Mouse (Mus musculus) E14TG2a.4 (cell line): ENCODE data around the gene 2010109A12Rik.

ENCODE experiments used
- H3K27me3 ChIP-seq: 2 replicates; pipeline ENCODE4 v1.6.1; 2014; ENCODE audit warnings: low read length, control low read depth; ENCODE audit not compliant: insufficient read depth
- H3K36me3 ChIP-seq: 2 replicates; pipeline ENCODE4 v1.6.1; 2014; ENCODE audit warnings: low read length, control low read depth; ENCODE audit not compliant: insufficient read depth
- H3K4me1 ChIP-seq: replicated peaks from 2 replicates; pipeline ENCODE4 v1.6.1; 2014; ENCODE audit warnings: low read depth, low read length, control low read depth
- H3K4me3 ChIP-seq: replicated peaks from 2 replicates; pipeline ENCODE4 v1.5.1; 2014; ENCODE audit warnings: mild to moderate bottlenecking, low read length
- H3K9me3 ChIP-seq: 2 replicates; pipeline ENCODE4 v1.6.1; 2014; ENCODE audit warnings: low read length, control low read depth
- CTCF ChIP-seq: conservative IDR thresholded peaks from 2 replicates; pipeline ENCODE4 v1.5.1; 2014; ENCODE audit warnings: low read length
- NANOG ChIP-seq: IDR thresholded peaks from 2 replicates; pipeline ENCODE4 v1.6.1; 2014; ENCODE audit warnings: borderline replicate concordance, low read length, mixed read lengths
- POU5F1 ChIP-seq: IDR thresholded peaks from 2 replicates; pipeline ENCODE4 v1.6.1; 2014; ENCODE audit warnings: low read length, borderline replicate concordance

Gene 2010109A12Rik

GRCm38 (mm10) chr5:93180252-93180651 is 26.1 kb upstream of the 2010109A12Rik start:
- peaks cover 7% of the 10 kb centered on the region; the same call in 1 of the 2 replicates for H3K4me1 ChIP-seq
- no peak for TF ChIP-seq NANOG
- no peak for TF ChIP-seq POU5F1
- peak; percentile 62 for TF ChIP-seq CTCF
- no peak overlapping the region for H3K4me3 ChIP-seq
- H3K9me3 ChIP-seq: no peaks in the 10 kb centered on the region
- H3K36me3 ChIP-seq: peaks cover 97% of the 10 kb centered on the region
- H3K27me3 ChIP-seq: no peaks in the 10 kb centered on the region

DNA sequence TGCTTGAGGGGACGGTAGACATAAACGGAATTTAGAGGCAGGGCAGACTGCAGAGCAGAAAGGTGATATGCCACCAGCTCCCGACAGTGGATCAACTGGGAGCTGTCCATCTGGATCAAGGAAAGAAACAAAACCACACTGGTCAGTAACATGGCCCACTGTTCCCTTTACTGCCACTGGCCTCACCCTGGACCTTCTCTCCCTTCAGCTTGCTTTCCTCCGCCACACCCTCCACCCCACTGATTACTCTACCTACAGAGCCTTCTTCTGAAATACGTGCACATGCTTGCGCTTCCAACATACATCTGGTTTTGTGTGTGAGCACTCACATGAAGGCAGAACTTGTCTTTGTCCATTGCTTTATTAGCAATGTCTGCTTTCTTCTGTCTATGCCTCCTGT is 23.0 kb upstream of the 2010109A12Rik start:
- TF ChIP-seq POU5F1 (no peak), CTCF (no peak), NANOG (no peak)
- Histone ChIP-seq H3K4me3 (no peak overlapping the region), H3K36me3 (peaks cover 97% of the 10 kb centered on the region), H3K27me3 (no peaks in the 10 kb centered on the region), H3K9me3 (no peaks in the 10 kb centered on the region), H3K4me1 (no peaks in the 10 kb centered on the region)

DNA sequence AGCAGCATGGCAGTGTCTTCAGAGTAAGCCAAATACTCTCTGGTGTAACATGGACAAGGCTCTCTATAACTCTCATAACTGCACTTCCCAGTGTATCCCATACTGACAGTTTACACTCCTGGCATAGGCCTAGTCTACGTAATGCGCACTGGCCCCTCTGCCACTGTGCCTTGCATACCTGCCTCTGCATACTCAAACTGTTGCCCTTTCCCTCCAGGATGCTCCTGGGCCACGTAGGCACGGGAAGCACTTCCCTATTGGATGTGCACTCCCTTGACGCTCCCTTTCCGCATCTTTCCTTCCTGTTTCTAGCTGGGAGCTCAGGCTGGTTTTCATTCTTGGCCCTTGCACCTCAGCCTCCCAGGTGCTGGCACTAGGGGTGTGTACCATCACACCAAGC is 21.8 kb upstream of the 2010109A12Rik start:
- Histone ChIP-seq H3K4me3 (no peak overlapping the region), H3K9me3 (no peaks in the 10 kb centered on the region), H3K27me3 (no peaks in the 10 kb centered on the region), H3K4me1 (no peaks in the 10 kb centered on the region), H3K36me3 (peaks cover 97% of the 10 kb centered on the region)
- TF ChIP-seq POU5F1: no peak
- TF ChIP-seq NANOG: no peak

DNA sequence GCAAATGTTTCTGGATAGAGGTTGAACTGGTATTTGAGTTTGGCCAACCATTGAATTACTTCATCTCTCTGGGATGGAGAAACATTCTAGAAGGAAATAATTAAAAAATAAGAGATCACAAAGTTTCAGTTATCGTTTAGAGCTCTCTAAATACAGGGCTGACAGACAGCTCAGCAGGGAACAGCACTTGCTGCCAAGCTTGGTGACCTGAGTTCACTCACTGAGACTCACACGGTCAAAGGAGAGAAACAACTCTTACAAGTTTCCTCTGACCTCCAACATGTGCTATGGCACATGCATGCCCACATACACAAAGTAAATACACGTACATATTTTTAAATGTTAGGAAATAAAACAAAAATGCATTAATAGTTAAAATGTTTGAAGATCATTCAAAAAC is 16.7 kb upstream of the 2010109A12Rik start:
- Histone ChIP-seq H3K4me3 (no peak overlapping the region), H3K4me1 (no peaks in the 10 kb centered on the region), H3K36me3 (peaks cover 90% of the 10 kb centered on the region), H3K9me3 (no peaks in the 10 kb centered on the region), H3K27me3 (no peaks in the 10 kb centered on the region)
- TF ChIP-seq POU5F1 (no peak), CTCF (no peak), NANOG (no peak)

GRCm38 (mm10) chr5:93190428-93190827 is 15.9 kb upstream of the 2010109A12Rik start:
- Histone ChIP-seq H3K9me3 (no peaks in the 10 kb centered on the region), H3K4me3 (no peak overlapping the region), H3K4me1 (no peaks in the 10 kb centered on the region), H3K27me3 (no peaks in the 10 kb centered on the region), H3K36me3 (peaks cover 88% of the 10 kb centered on the region)
- TF ChIP-seq POU5F1: no peak
- no peak for TF ChIP-seq NANOG
- TF ChIP-seq CTCF: no peak

DNA sequence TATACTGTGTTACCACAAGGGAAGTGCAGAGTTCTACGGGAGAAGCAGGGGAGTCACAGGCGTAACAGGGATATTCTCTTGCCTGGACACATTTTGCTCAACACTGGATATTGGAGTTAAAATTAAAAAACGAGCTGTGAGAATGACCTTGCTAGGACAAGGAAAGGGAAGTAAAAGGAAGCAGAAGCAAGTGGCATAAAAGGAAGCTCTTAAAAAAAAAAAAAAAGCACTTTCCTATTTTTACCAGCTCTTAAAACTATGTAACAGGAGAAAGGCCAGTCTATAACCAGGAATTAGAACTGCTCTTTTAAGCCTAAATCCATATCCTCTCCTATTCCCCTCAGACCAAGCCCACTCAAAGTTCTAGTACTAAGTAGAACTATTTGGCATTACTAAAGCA is 8.1 kb upstream of the 2010109A12Rik start:
- peaks cover 84% of the 10 kb centered on the region for H3K36me3 ChIP-seq
- no peaks in the 10 kb centered on the region for H3K27me3 ChIP-seq
- no peak overlapping the region for H3K4me3 ChIP-seq
- peaks cover 3% of the 10 kb centered on the region; the same call in 1 of the 2 replicates for H3K4me1 ChIP-seq
- TF ChIP-seq CTCF (no peak), NANOG (no peak), POU5F1 (no peak)
- H3K9me3 ChIP-seq: no peaks in the 10 kb centered on the region; the same call in 1 of the 2 replicates

DNA sequence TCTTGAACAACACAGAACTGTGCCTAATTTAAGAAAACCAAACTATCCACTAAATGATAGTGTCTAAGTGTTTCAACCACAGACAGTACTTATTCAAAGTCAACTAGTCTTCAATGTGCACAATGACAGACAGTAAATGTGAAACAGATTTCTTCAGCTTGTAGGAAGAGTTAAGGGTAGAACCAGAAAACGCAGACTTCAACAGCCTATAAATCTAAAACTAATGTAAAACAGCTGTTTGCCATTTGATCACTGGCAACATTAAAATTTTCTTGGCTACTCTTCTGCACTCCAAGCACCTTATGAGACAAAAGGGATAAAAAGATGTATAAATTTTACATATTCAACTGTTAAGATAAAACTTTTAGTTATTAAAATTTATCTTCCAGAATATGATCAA is 5.1 kb upstream of the 2010109A12Rik start:
- H3K4me3 ChIP-seq: no peak overlapping the region
- peaks cover 15% of the 10 kb centered on the region for H3K4me1 ChIP-seq
- no peaks in the 10 kb centered on the region; the same call in 1 of the 2 replicates for H3K9me3 ChIP-seq
- H3K36me3 ChIP-seq: peaks cover 56% of the 10 kb centered on the region
- H3K27me3 ChIP-seq: no peaks in the 10 kb centered on the region
- TF ChIP-seq POU5F1: no peak
- TF ChIP-seq NANOG: no peak
- no peak for TF ChIP-seq CTCF

DNA sequence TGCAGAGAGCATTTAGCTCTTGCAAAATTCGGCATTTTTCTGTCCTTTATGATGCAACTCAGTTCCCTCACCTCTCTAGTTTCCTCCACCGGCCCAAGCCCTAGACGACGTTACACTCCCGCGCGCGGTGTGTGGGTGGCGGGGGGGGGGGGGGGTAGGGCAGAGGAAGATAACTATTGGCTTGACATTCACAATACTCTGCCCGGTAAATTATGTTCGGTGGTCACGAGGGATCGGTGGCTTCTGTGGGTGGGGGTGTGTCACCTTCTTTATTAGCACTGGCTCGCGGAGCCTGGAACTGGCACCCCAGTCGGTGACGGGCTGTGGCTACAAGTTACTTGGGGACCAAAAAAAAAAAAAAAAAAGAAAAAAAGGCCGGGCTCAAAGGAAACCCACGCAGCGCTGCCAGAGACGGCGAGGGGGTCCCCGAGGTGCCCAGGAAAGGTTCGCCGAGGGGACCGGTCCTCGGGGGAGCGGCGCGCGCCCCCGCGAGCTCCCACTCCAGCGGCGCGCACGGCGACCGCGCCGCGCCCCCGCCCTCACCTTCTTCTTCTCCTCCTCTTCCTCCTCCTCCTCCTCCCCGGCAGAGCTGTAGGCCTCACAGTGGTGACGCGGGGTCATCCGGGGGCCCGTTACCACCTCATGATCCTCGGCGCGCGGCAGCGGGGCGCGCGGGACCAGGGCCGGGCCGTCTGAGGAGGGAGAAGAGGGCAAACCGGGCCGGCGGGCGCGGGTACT is 778 bp upstream of the 2010109A12Rik start:
- H3K36me3 ChIP-seq: peaks cover 17% of the 10 kb centered on the region
- H3K4me3 ChIP-seq: peak overlapping the region; percentile 93
- peaks cover 22% of the 10 kb centered on the region for H3K4me1 ChIP-seq
- H3K9me3 ChIP-seq: no peaks in the 10 kb centered on the region; the same call in 1 of the 2 replicates
- H3K27me3 ChIP-seq: no peaks in the 10 kb centered on the region
- no peak for TF ChIP-seq POU5F1
- no peak for TF ChIP-seq NANOG
- no peak for TF ChIP-seq CTCF

GRCm38 (mm10) chr5:93207006-93207348 is 659 bp downstream of the 2010109A12Rik start:
- Histone ChIP-seq H3K9me3 (no peaks in the 10 kb centered on the region), H3K4me3 (peak overlapping the region; percentile 93), H3K4me1 (peaks cover 22% of the 10 kb centered on the region), H3K27me3 (no peaks in the 10 kb centered on the region), H3K36me3 (peaks cover 3% of the 10 kb centered on the region)
- no peak for TF ChIP-seq NANOG
- TF ChIP-seq POU5F1: no peak
- no peak for TF ChIP-seq CTCF
